Mouse (Mus musculus) spleen, adult 2 months (tissue): ENCODE results near the gene Cacna1c.

Source experiments
- CTCF ChIP-seq: fragments of 200-500 bp; IDR thresholded peaks from 2 replicates; pipeline ENCODE4 v1.5.1; 2011; ENCODE audit warnings: mild to moderate bottlenecking, inconsistent platforms; ENCODE audit not compliant: insufficient read depth, insufficient read length, insufficient replicate concordance; ENCODE audit errors: extremely low read depth
- POLR2A ChIP-seq: fragments of 200-500 bp; IDR thresholded peaks from 2 replicates; pipeline ENCODE4 v1.6.1; 2011; ENCODE audit warnings: low read depth, low read length, inconsistent platforms

DNA sequence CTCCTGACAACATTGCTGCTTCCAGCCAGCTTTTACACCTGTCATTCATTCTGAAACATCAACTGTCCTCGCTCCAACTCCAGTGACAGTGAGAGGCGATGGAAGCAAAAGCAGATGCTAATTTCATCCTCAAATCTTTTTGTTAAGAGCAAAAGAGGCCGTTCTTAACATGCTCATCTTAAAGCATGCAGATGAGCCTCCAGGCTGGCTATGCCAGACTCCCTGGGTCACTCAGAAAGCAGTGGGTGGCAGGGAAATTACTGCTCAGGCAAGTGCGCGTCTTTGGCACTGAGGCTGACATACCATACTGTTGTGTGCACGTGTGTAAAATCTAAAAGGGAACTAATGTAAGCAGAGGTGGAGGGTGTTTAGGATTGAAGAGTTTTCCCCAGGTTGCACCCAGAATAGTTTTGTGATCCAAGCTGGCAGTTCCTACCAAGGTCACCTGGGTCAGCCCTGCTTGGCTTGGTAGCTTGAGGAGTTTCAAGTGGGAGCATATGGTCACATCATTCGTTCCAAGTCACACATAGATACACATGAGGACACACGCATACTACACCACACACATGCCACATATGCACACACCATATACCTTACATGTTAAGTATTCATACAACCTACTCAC, 64.0 kb downstream of the Cacna1c start:
- TF ChIP-seq CTCF (no peak), POLR2A (no peak)
